19 mouse cellular contexts compared by ENCODE assay signal in genomic region chr7:91063297-91064040, GRCm38 (mm10).
DNase-seq lines count a peak whose midpoint lies in the region; ATAC-seq lines count a peak whose summit lies in the region.
"Had no signal": no experiment of that assay in that cellular context is flagged by ENCODE, and none has a peak within 500 bp of the region (broad histone marks: within the 10 kb centered on the region; RNA-seq: fewer than 3 reads in every experiment).

No protein-coding gene starts in this region.

- H3K4me3 ChIP-seq in forebrain, embryonic 13.5 days: no peak overlapping the region
- no peak overlapping the region for H3K4me3 ChIP-seq in forebrain, embryonic 12.5 days (replicated peaks)
- H3K4me3 ChIP-seq in midbrain, embryonic 11.5 days (ENCODE audit: low read depth, low read length): no peak overlapping the region
- H3K4me3 ChIP-seq in midbrain, embryonic 10.5 days: no peak overlapping the region
- no peak overlapping the region for H3K4me3 ChIP-seq in hindbrain, embryonic 15.5 days
- H3K4me3 ChIP-seq in midbrain, embryonic 16.5 days (ENCODE audit: low read depth, low read length): no peak overlapping the region
- H3K4me3 ChIP-seq: heart, embryonic 10.5 days; liver, embryonic 13.5 days; stomach, embryonic 15.5 days had no signal

- H3K27me3 ChIP-seq in forebrain, embryonic 13.5 days: no peaks in the 10 kb centered on the region
- H3K27me3 ChIP-seq in forebrain, embryonic 12.5 days: no peaks in the 10 kb centered on the region
- H3K27me3 ChIP-seq in midbrain, embryonic 11.5 days (ENCODE audit: control insufficient read depth, insufficient read depth, low read length): no peaks in the 10 kb centered on the region
- H3K27me3 ChIP-seq in midbrain, embryonic 10.5 days (ENCODE audit: low read depth, poor library complexity, severe bottlenecking): no peaks in the 10 kb centered on the region
- H3K27me3 ChIP-seq in hindbrain, embryonic 15.5 days: no peaks in the 10 kb centered on the region
- H3K27me3 ChIP-seq in midbrain, embryonic 16.5 days (ENCODE audit: control insufficient read depth, insufficient read depth, low read depth, low read length): no peaks in the 10 kb centered on the region
- H3K27me3 ChIP-seq: CH12.LX; liver, embryonic 13.5 days; stomach, embryonic 15.5 days had no signal

- DNase-seq in midbrain, embryonic 11.5 days (ENCODE audit: low spot score, missing footprints): peak; percentile 82
- DNase-seq in midbrain, embryonic 10.5 days (ENCODE audit: low spot score): no peak
- DNase-seq in adrenal gland, adult 8-10 months: no peak
- DNase-seq in lung, postnatal 4 days: no peak
- DNase-seq: cerebellum, adult 9-10 months; gastrocnemius, postnatal 10 days; kidney, postnatal 4 days; left cerebral cortex, postnatal 4 days; liver, embryonic 13.5 days; thymus, postnatal 25 days had no signal

- no peaks in the 10 kb centered on the region for H3K36me3 ChIP-seq in forebrain, embryonic 13.5 days (ENCODE audit: poor library complexity, severe bottlenecking)
- H3K36me3 ChIP-seq in forebrain, embryonic 12.5 days (replicated peaks): no peaks in the 10 kb centered on the region
- no peaks in the 10 kb centered on the region for H3K36me3 ChIP-seq in midbrain, embryonic 11.5 days (ENCODE audit: control insufficient read depth, insufficient read depth, low read length)
- H3K36me3 ChIP-seq in midbrain, embryonic 10.5 days: no peaks in the 10 kb centered on the region
- no peaks in the 10 kb centered on the region for H3K36me3 ChIP-seq in hindbrain, embryonic 15.5 days
- no peaks in the 10 kb centered on the region for H3K36me3 ChIP-seq in midbrain, embryonic 16.5 days (ENCODE audit: control insufficient read depth, insufficient read depth, low read length)
- H3K36me3 ChIP-seq: heart, embryonic 10.5 days; liver, embryonic 13.5 days; stomach, embryonic 15.5 days had no signal

- H3K4me1 ChIP-seq in forebrain, embryonic 13.5 days: no peaks in the 10 kb centered on the region
- 0 out of 2 replicates have a peak, but pooled peaks cover 4% of the 10 kb centered on the region for H3K4me1 ChIP-seq in forebrain, embryonic 12.5 days
- no peaks in the 10 kb centered on the region for H3K4me1 ChIP-seq in midbrain, embryonic 11.5 days (ENCODE audit: control insufficient read depth, insufficient read depth, low read length)
- peaks cover 6% of the 10 kb centered on the region for H3K4me1 ChIP-seq in midbrain, embryonic 10.5 days
- no peaks in the 10 kb centered on the region for H3K4me1 ChIP-seq in hindbrain, embryonic 15.5 days (replicated peaks)
- H3K4me1 ChIP-seq in midbrain, embryonic 16.5 days (ENCODE audit: control insufficient read depth, insufficient read depth, low read length): peaks cover 9% of the 10 kb centered on the region; the same call in 1 of the 2 replicates
- H3K4me1 ChIP-seq: heart, embryonic 10.5 days; liver, embryonic 13.5 days; stomach, embryonic 15.5 days had no signal

- no peak overlapping the region for H3K27ac ChIP-seq in forebrain, embryonic 13.5 days
- no peak overlapping the region for H3K27ac ChIP-seq in forebrain, embryonic 12.5 days
- no peak overlapping the region for H3K27ac ChIP-seq in midbrain, embryonic 11.5 days (ENCODE audit: low read depth, low read length)
- no peak overlapping the region for H3K27ac ChIP-seq in midbrain, embryonic 10.5 days (replicated peaks)
- peak overlapping the region; percentile 63; the same call in 1 of the 2 replicates for H3K27ac ChIP-seq in hindbrain, embryonic 15.5 days (replicated peaks)
- peak overlapping the region; percentile 53; the same call in 1 of the 2 replicates for H3K27ac ChIP-seq in midbrain, embryonic 16.5 days (ENCODE audit: low read length)
- H3K27ac ChIP-seq: heart, embryonic 10.5 days; liver, embryonic 13.5 days; stomach, embryonic 15.5 days had no signal

- no peaks in the 10 kb centered on the region for H3K9me3 ChIP-seq in forebrain, embryonic 13.5 days (replicated peaks)
- H3K9me3 ChIP-seq in forebrain, embryonic 12.5 days: no peaks in the 10 kb centered on the region
- H3K9me3 ChIP-seq in midbrain, embryonic 11.5 days (ENCODE audit: control insufficient read depth, low read length): no peaks in the 10 kb centered on the region
- H3K9me3 ChIP-seq in midbrain, embryonic 10.5 days (replicated peaks): no peaks in the 10 kb centered on the region
- H3K9me3 ChIP-seq in hindbrain, embryonic 15.5 days: no peaks in the 10 kb centered on the region
- H3K9me3 ChIP-seq in midbrain, embryonic 16.5 days (replicated peaks; ENCODE audit: control insufficient read depth, low read length, poor library complexity, severe bottlenecking): no peaks in the 10 kb centered on the region; the same call in 1 of the 2 replicates
- H3K9me3 ChIP-seq: heart, embryonic 10.5 days; liver, embryonic 13.5 days; stomach, embryonic 15.5 days had no signal

- H3K9ac ChIP-seq in forebrain, embryonic 13.5 days: no peak overlapping the region
- H3K9ac ChIP-seq in forebrain, embryonic 12.5 days: no peak overlapping the region
- no peak overlapping the region for H3K9ac ChIP-seq in midbrain, embryonic 11.5 days (ENCODE audit: low read length)
- no peak overlapping the region for H3K9ac ChIP-seq in hindbrain, embryonic 15.5 days
- H3K9ac ChIP-seq in midbrain, embryonic 16.5 days (ENCODE audit: low read depth, low read length): no peak overlapping the region
- H3K9ac ChIP-seq: liver, embryonic 13.5 days; stomach, embryonic 15.5 days had no signal

- H3K4me2 ChIP-seq in forebrain, embryonic 13.5 days: no peak overlapping the region
- no peak overlapping the region for H3K4me2 ChIP-seq in forebrain, embryonic 12.5 days
- H3K4me2 ChIP-seq in midbrain, embryonic 11.5 days: no peak overlapping the region
- H3K4me2 ChIP-seq in hindbrain, embryonic 15.5 days: peak overlapping the region; percentile 17; the same call in 1 of the 2 replicates
- H3K4me2 ChIP-seq in midbrain, embryonic 16.5 days (ENCODE audit: low read length): 0 out of 2 replicates have a peak overlapping the region, but pooled peaks have one; percentile 20
- H3K4me2 ChIP-seq: liver, embryonic 13.5 days; stomach, embryonic 15.5 days had no signal

- WGBS in forebrain, embryonic 13.5 days: 52% methylated on average over 12 of the region's 12 CpGs
- WGBS in forebrain, embryonic 12.5 days: 59% methylated on average over 12 of the region's 12 CpGs
- WGBS in midbrain, embryonic 11.5 days: 55% methylated on average over 12 of the region's 12 CpGs
- 63% methylated on average over 12 of the region's 12 CpGs for WGBS in midbrain, embryonic 10.5 days
- WGBS in hindbrain, embryonic 15.5 days: 42% methylated on average over 12 of the region's 12 CpGs
- WGBS in midbrain, embryonic 16.5 days: 29% methylated on average over 12 of the region's 12 CpGs

- ATAC-seq in forebrain, embryonic 13.5 days: 0 out of 2 replicates have a peak, but pooled peaks have one; percentile 45
- no peak for ATAC-seq in forebrain, embryonic 12.5 days (ENCODE audit: low FRiP score)
- ATAC-seq in midbrain, embryonic 11.5 days (ENCODE audit: low FRiP score): peak; percentile 78
- 0 out of 2 replicates have a peak, but pooled peaks have one; percentile 61 for ATAC-seq in hindbrain, embryonic 15.5 days (ENCODE audit: low FRiP score, low read depth)
- peak; percentile 95 for ATAC-seq in midbrain, embryonic 16.5 days
- ATAC-seq: intestine, postnatal 0 days; lung, postnatal 0 days had no signal

Comparison
In these comparisons a context has a peak if more than half of its experiments do, and no peak if none do; other contexts are left out.
1. H3K27ac ChIP-seq: peak in hindbrain, embryonic 15.5 days (single experiment) and midbrain, embryonic 16.5 days (single experiment); none in forebrain, embryonic 13.5 days (single experiment), forebrain, embryonic 12.5 days (single experiment), midbrain, embryonic 11.5 days (single experiment) and midbrain, embryonic 10.5 days (single experiment).
2. H3K4me2 ChIP-seq: peak in hindbrain, embryonic 15.5 days (single experiment) and midbrain, embryonic 16.5 days (single experiment); none in forebrain, embryonic 13.5 days (single experiment), forebrain, embryonic 12.5 days (single experiment) and midbrain, embryonic 11.5 days (single experiment).